ENCODE assay signal across 24 mouse cellular contexts in the genomic region with DNA sequence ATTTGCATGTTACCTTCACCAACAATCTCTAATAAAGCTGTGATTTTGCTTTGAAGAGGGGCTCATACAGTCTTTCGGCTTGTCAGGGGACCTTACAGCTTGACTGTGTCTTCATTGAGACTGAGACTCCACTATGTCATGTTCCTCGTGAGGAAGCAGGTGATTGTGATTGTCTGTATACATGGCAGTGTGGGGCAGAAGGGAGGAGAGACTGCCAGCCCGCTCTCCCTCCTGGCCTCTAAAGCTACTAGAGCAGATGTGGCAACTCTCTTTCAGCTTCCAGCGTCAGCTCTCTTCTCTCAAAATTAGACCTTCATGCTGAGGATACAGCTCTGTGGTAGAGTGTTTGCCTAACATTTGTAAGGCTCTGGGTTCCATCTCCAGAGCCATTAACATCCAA.
DNase-seq lines count a peak whose midpoint lies in the region; ATAC-seq and TF ChIP-seq lines count a peak whose summit lies in the region.
"Had no signal": no experiment of that assay in that cellular context is flagged by ENCODE, and none has a peak within 500 bp of the region (broad histone marks: within the 10 kb centered on the region; RNA-seq: fewer than 3 reads in every experiment).

No protein-coding gene starts in this region.

- TF ChIP-seq CTCF in lung, adult 2 months (IDR thresholded peaks at IDR 0.05; ENCODE audit: insufficient read depth, low read length): no peak
- TF ChIP-seq CTCF in lung, postnatal 0 days (IDR thresholded peaks at IDR 0.05): no peak

- no peak overlapping the region for H3K9ac ChIP-seq in lung, embryonic 15.5 days
- H3K9ac ChIP-seq in lung, postnatal 0 days (replicated peaks; ENCODE audit: low read depth): no peak overlapping the region
- H3K9ac ChIP-seq: embryonic facial prominence, embryonic 12.5 days; forebrain, embryonic 13.5 days; forebrain, embryonic 15.5 days had no signal

- no peak overlapping the region for H3K4me3 ChIP-seq in lung, embryonic 15.5 days
- H3K4me3 ChIP-seq in lung, adult 2 months (replicated peaks; ENCODE audit: extremely low read depth, low read depth, low read length): no peak overlapping the region
- no peak overlapping the region for H3K4me3 ChIP-seq in lung, postnatal 0 days (ENCODE audit: low read depth, low read length)
- H3K4me3 ChIP-seq: embryonic facial prominence, embryonic 10.5 days; embryonic facial prominence, embryonic 12.5 days; forebrain, embryonic 13.5 days; forebrain, embryonic 15.5 days had no signal

- no peak for TF ChIP-seq EP300 in lung, postnatal 0 days (IDR thresholded peaks at IDR 0.05)

- no peak for TF ChIP-seq POLR2A in lung, adult 2 months (IDR thresholded peaks at IDR 0.05; ENCODE audit: borderline replicate concordance, extremely low read depth, low read depth, low read length)

- H3K36me3 ChIP-seq in lung, embryonic 15.5 days: no peaks in the 10 kb centered on the region
- H3K36me3 ChIP-seq in lung, postnatal 0 days (ENCODE audit: insufficient read depth, low read length): no peaks in the 10 kb centered on the region
- H3K36me3 ChIP-seq: embryonic facial prominence, embryonic 10.5 days; embryonic facial prominence, embryonic 12.5 days; forebrain, embryonic 15.5 days; G1E had no signal

- peaks cover 5% of the 10 kb centered on the region; the same call in 1 of the 2 replicates for H3K4me1 ChIP-seq in lung, embryonic 15.5 days
- no peaks in the 10 kb centered on the region; the same call in 1 of the 2 replicates for H3K4me1 ChIP-seq in lung, adult 2 months (ENCODE audit: control insufficient read depth, insufficient read depth, low read length)
- no peaks in the 10 kb centered on the region for H3K4me1 ChIP-seq in lung, postnatal 0 days (ENCODE audit: insufficient read depth, low read depth, low read length)
- H3K4me1 ChIP-seq: embryonic facial prominence, embryonic 12.5 days had no signal

- H3K9me3 ChIP-seq in lung, embryonic 15.5 days: no peaks in the 10 kb centered on the region
- no peaks in the 10 kb centered on the region for H3K9me3 ChIP-seq in lung, postnatal 0 days (ENCODE audit: low read length)
- H3K9me3 ChIP-seq: embryonic facial prominence, embryonic 10.5 days; embryonic facial prominence, embryonic 12.5 days; forebrain, embryonic 13.5 days; forebrain, embryonic 15.5 days had no signal

- WGBS in lung, embryonic 15.5 days: 42% methylated on average over 4 of the region's 4 CpGs
- 53% methylated on average over 4 of the region's 4 CpGs for WGBS in lung, adult 2 months
- 53% methylated on average over 4 of the region's 4 CpGs for WGBS in lung, postnatal 0 days

- no peak for DNase-seq in frontal cortex, postnatal 25 days (ENCODE audit: low spot score in 2 of 2)
- DNase-seq in lung, adult 2 months: no peak
- peak; percentile 17 for DNase-seq in lung, postnatal 0 days (ENCODE audit: low spot score)
- DNase-seq in lung, postnatal 10 days: no peak
- DNase-seq: adrenal gland, adult 8-10 months; adrenal gland, postnatal 14 days; adrenal gland, postnatal 36 days; B cell, adult 2 months; cerebellum, adult 11-12 months; cerebellum, adult 2 months; cerebellum, adult 9-10 months; cerebellum, postnatal 10 days; cerebellum, postnatal 25 days had no signal

- no peak overlapping the region for H3K4me2 ChIP-seq in lung, embryonic 15.5 days
- no peak overlapping the region for H3K4me2 ChIP-seq in lung, postnatal 0 days (replicated peaks; ENCODE audit: low read depth, low read length)
- H3K4me2 ChIP-seq: embryonic facial prominence, embryonic 12.5 days; forebrain, embryonic 13.5 days; forebrain, embryonic 15.5 days had no signal

- H3K27me3 ChIP-seq in lung, embryonic 15.5 days: no peaks in the 10 kb centered on the region
- no peaks in the 10 kb centered on the region for H3K27me3 ChIP-seq in lung, postnatal 0 days (replicated peaks; ENCODE audit: insufficient read depth, low read length)
- H3K27me3 ChIP-seq: CH12.LX; embryonic facial prominence, embryonic 12.5 days; forebrain, embryonic 13.5 days; forebrain, embryonic 15.5 days; Patski had no signal

- H3K27ac ChIP-seq in lung, embryonic 15.5 days: no peak overlapping the region
- no peak overlapping the region for H3K27ac ChIP-seq in lung, postnatal 0 days (ENCODE audit: low read length)
- H3K27ac ChIP-seq: embryonic facial prominence, embryonic 10.5 days; embryonic facial prominence, embryonic 12.5 days; forebrain, embryonic 13.5 days; forebrain, embryonic 15.5 days had no signal

- peak; percentile 41; the same call in 1 of the 2 replicates for ATAC-seq in frontal cortex, adult (ENCODE audit: low TSS enrichment)
- ATAC-seq in lung, embryonic 15.5 days (ENCODE audit: borderline replicate concordance, extremely low read depth, low FRiP score, low TSS enrichment): peak; percentile 31; the same call in 1 of the 2 replicates
- ATAC-seq in lung, postnatal 0 days: no peak
- ATAC-seq: activated CD4-positive, CD25-positive, alpha-beta regulatory T cell, adult 4 months; CD4-positive, CD25-positive, alpha-beta regulatory T cell, adult 4 months; forebrain, embryonic 13.5 days; forebrain, embryonic 15.5 days; Patski had no signal
